Mouse (Mus musculus) ES-Bruce4 (cell line): ENCODE measurements at regions not wholly inside any gene's neighbourhood (a gene's known extent, or its start where the extent isn't known, plus 50 kb on each side); places are given as distances from the start of the nearest gene placed in this dataset.

Experiments used
- CTCF ChIP-seq: IDR thresholded peaks from one replicate; pipeline ENCODE4 v1.8.1; 2011; ENCODE audit warnings: low read depth, low read length
- EP300 ChIP-seq: IDR thresholded peaks from 2 replicates; pipeline ENCODE4 v1.6.1; 2011; ENCODE audit warnings: low read depth, low read length; ENCODE audit not compliant: insufficient read depth
- POLR2A ChIP-seq: IDR thresholded peaks from one replicate; pipeline ENCODE4 v1.8.1; 2011; ENCODE audit warnings: low read length; ENCODE audit not compliant: insufficient read depth

- TF ChIP-seq POLR2A (no peak), CTCF (no peak), EP300 (no peak)
These were observed 279.4 kb downstream of the Actr3 start for GRCm38 (mm10) chr1:125156093-125156492.
